Mouse (Mus musculus) myocyte (in vitro differentiated cells): Measurements from ENCODE around the gene Tnfaip2. TPM values are rescaled to one million over a fixed set of nuclear protein-coding genes. Genes with fewer than 3 reads are reported as not detected.

ENCODE experiments used
- H3K27me3 ChIP-seq: one replicate; pipeline ENCODE4 v1.6.1; 2011; ENCODE audit not compliant: control insufficient read depth, insufficient read depth, insufficient read length
- H3K36me3 ChIP-seq: one replicate; pipeline ENCODE4 v1.6.1; 2011; ENCODE audit not compliant: control insufficient read depth, insufficient read depth
- H3K4me2 ChIP-seq: one replicate; pipeline ENCODE4 v1.6.1; 2011; ENCODE audit warnings: low read depth, control low read depth
- H3K4me3 ChIP-seq: one replicate; pipeline ENCODE4 v1.5.1; 2011; ENCODE audit warnings: mild to moderate bottlenecking, control low read depth, moderate library complexity
- H3K79me2 ChIP-seq: one replicate; pipeline ENCODE4 v1.6.1; 2011; ENCODE audit not compliant: control insufficient read depth, insufficient read depth
- H3ac ChIP-seq: one replicate; pipeline ENCODE4 v1.6.1; 2011; ENCODE audit not compliant: control insufficient read depth, insufficient read length
- CEBPB ChIP-seq: IDR thresholded peaks from 2 replicates; pipeline ENCODE4 v1.6.1; 2011; ENCODE audit warnings: mild to moderate bottlenecking, moderate library complexity; ENCODE audit not compliant: poor library complexity, insufficient read depth, severe bottlenecking
- E2F4 ChIP-seq: IDR thresholded peaks from one replicate; pipeline ENCODE4 v1.6.1; 2011; ENCODE audit warnings: mild to moderate bottlenecking, control low read depth, moderate library complexity; ENCODE audit not compliant: insufficient read depth
- MAX ChIP-seq: IDR thresholded peaks from one replicate; pipeline ENCODE4 v1.6.1; 2011; ENCODE audit warnings: low read depth, mild to moderate bottlenecking, control low read depth
- MYOD1 ChIP-seq, 3 experiments: IDR thresholded peaks; one replicate each; pipeline ENCODE4 v1.6.1; 2011; ENCODE audit warnings: control low read depth in 2 of 3, low read depth in 2 of 3, mild to moderate bottlenecking in 2 of 3, moderate library complexity in 1 of 3; ENCODE audit not compliant: insufficient read length in 2 of 3, control insufficient read depth in 1 of 3
- MYOG ChIP-seq, 3 experiments: IDR thresholded peaks; one replicate each; pipeline ENCODE4 v1.6.1; 2011; ENCODE audit warnings: control low read depth in 2 of 3, low read depth in 2 of 3, mild to moderate bottlenecking in 2 of 3; ENCODE audit not compliant: insufficient read length in 2 of 3, control insufficient read depth in 1 of 3, insufficient read depth in 1 of 3
- POLR2A ChIP-seq: IDR thresholded peaks from one replicate; pipeline ENCODE4 v1.6.1; 2011; ENCODE audit warnings: low read depth, mild to moderate bottlenecking, control low read depth, moderate library complexity; ENCODE audit not compliant: insufficient read length
- POLR2AphosphoS2 ChIP-seq: IDR thresholded peaks from one replicate; pipeline ENCODE4 v1.6.1; 2011; ENCODE audit warnings: low read depth, control low read depth; ENCODE audit not compliant: insufficient read length
- REST ChIP-seq: IDR thresholded peaks from one replicate; pipeline ENCODE4 v1.6.1; 2011; ENCODE audit warnings: mild to moderate bottlenecking, control low read depth, moderate library complexity; ENCODE audit not compliant: insufficient read depth, insufficient read length
- SRF ChIP-seq: IDR thresholded peaks from one replicate; pipeline ENCODE4 v1.6.1; 2011; ENCODE audit warnings: low read depth; ENCODE audit not compliant: control insufficient read depth, insufficient read length
- TCF12 ChIP-seq: IDR thresholded peaks from one replicate; pipeline ENCODE4 v1.6.1; 2011; ENCODE audit warnings: mild to moderate bottlenecking, control low read depth; ENCODE audit not compliant: poor library complexity, insufficient read depth, severe bottlenecking
- TCF3 ChIP-seq: IDR thresholded peaks from one replicate; pipeline ENCODE4 v1.6.1; 2011; ENCODE audit warnings: low read depth, control low read depth; ENCODE audit not compliant: insufficient read length
- USF1 ChIP-seq: IDR thresholded peaks from one replicate; pipeline ENCODE4 v1.6.1; 2011; ENCODE audit warnings: low read depth, mild to moderate bottlenecking, control low read depth, moderate library complexity
- polyA plus RNA-seq: library from polyadenylated mRNA; unstranded; fragments of >200 nt; fragmentation: generic; extraction: Trizol; gene quantifications from one replicate; pipeline ENCODE4 v1.2.1, GENCODE M21; 2012; ENCODE audit warnings: missing spikeins

The Tnfaip2 gene
- polyA plus RNA-seq, 1 experiment, result 169 TPM

DNA sequence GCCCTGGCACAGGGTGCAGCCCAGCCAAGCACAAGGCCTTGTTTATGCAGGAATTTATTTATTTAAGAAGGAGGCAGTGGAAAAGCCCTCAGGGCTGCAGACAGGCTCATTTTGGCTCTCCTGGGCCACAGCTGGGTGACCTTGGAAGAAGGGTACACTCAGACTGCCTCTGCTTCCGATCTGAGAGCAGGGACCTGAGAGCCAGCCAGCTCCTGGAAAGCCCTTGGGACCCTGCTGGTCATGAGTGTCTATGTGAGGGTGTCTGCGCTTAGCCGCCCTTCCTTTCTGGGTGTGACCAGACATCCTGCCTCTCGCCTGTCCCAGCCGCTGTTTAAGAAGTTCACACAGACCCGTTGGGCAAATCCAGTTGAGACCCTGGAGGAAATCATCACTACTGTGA lies 8.1 kb downstream of the Tnfaip2 start:
- Histone ChIP-seq H3K27me3 (no peaks in the 10 kb centered on the region), H3K36me3 (peaks cover 53% of the 10 kb centered on the region), H3ac (no peak overlapping the region), H3K4me2 (peak overlapping the region; percentile 84), H3K4me3 (no peak overlapping the region), H3K79me2 (peaks cover 22% of the 10 kb centered on the region)
- no peak for TF ChIP-seq CEBPB
- no peak for TF ChIP-seq E2F4
- no peak for TF ChIP-seq TCF3
- no peak for TF ChIP-seq TCF12
- TF ChIP-seq MYOG (IDR thresholded peaks at IDR 0.05; ENCODE audit: control insufficient read depth in 1 of 3, insufficient read depth in 1 of 3, insufficient read length in 2 of 3, low read depth in 2 of 3), result no peak
- no peak for TF ChIP-seq POLR2A
- TF ChIP-seq USF1, result no peak
- no peak for TF ChIP-seq POLR2AphosphoS2
- TF ChIP-seq REST, result no peak
- TF ChIP-seq SRF, result no peak
- TF ChIP-seq MAX, result no peak
- no peak for TF ChIP-seq MYOD1 (IDR thresholded peaks at IDR 0.05; ENCODE audit: control insufficient read depth in 1 of 3, insufficient read length in 2 of 3, low read depth in 2 of 3)

DNA sequence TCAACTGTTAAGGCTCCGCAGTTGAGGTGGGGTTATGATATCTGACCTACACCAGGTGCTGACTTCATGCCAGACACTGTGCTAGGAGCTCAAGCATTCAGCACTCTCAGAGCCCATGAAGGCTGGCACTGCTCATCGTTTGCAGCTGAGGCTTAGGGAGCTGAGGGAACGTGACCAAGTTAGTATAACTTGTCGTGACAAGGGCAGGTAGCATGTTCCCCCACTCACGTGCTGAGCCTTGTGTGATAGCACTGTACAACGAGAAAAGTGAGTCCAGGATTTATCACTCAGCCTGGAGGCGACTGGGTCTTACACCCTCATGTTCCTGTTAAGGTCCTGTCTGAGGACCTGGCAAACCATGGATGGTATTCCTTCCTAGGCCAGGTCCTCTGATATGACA lies 9.3 kb downstream of the Tnfaip2 start:
- no peak overlapping the region for H3ac ChIP-seq
- H3K36me3 ChIP-seq, result peaks cover 53% of the 10 kb centered on the region
- H3K27me3 ChIP-seq, result no peaks in the 10 kb centered on the region
- H3K4me2 ChIP-seq, result no peak overlapping the region
- peaks cover 13% of the 10 kb centered on the region for H3K79me2 ChIP-seq
- TF ChIP-seq E2F4 (no peak), TCF12 (no peak), MYOG (IDR thresholded peaks at IDR 0.05; ENCODE audit: control insufficient read depth in 1 of 3, insufficient read depth in 1 of 3, insufficient read length in 2 of 3, low read depth in 2 of 3) (no peak), REST (no peak), SRF (no peak), MYOD1 (IDR thresholded peaks at IDR 0.05; ENCODE audit: control insufficient read depth in 1 of 3, insufficient read length in 2 of 3, low read depth in 2 of 3) (no peak), TCF3 (no peak)
- no peak overlapping the region for H3K4me3 ChIP-seq

DNA sequence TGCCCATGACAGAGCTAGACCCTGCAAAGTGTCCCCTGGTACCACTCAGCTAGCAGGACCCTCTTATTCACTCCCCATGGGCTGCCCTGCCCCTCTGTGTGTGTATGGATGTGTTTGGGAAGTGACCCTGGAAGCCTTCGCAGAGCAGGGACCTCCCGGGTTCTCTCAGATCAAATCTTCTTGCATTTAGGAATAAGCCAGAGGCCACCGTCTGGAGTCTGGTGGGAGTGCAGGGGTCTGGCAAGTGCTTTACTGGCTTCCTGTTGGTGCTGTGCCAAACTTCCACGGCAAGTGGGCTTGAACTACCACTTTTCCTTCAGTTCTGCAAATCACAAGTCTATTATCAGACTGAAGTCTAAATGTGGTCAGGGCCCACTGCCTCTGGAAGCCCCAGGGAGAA lies 11.8 kb downstream of the Tnfaip2 start:
- no peak overlapping the region for H3K4me3 ChIP-seq
- H3K36me3 ChIP-seq, result peaks cover 37% of the 10 kb centered on the region
- no peaks in the 10 kb centered on the region for H3K27me3 ChIP-seq
- no peaks in the 10 kb centered on the region for H3K79me2 ChIP-seq
- peak overlapping the region; percentile 64 for H3K4me2 ChIP-seq
- no peak for TF ChIP-seq CEBPB
- TF ChIP-seq E2F4, result no peak
- TF ChIP-seq POLR2AphosphoS2, result no peak
- no peak for TF ChIP-seq MYOD1 (IDR thresholded peaks at IDR 0.05; ENCODE audit: control insufficient read depth in 1 of 3, insufficient read length in 2 of 3, low read depth in 2 of 3)
- no peak for TF ChIP-seq POLR2A
- no peak for TF ChIP-seq MAX
- no peak for TF ChIP-seq SRF
- TF ChIP-seq REST, result no peak
- no peak for TF ChIP-seq USF1
- TF ChIP-seq TCF3, result no peak
- no peak for TF ChIP-seq MYOG (IDR thresholded peaks at IDR 0.05; ENCODE audit: control insufficient read depth in 1 of 3, insufficient read depth in 1 of 3, insufficient read length in 2 of 3, low read depth in 2 of 3)
- no peak for TF ChIP-seq TCF12
- no peak overlapping the region for H3ac ChIP-seq

DNA sequence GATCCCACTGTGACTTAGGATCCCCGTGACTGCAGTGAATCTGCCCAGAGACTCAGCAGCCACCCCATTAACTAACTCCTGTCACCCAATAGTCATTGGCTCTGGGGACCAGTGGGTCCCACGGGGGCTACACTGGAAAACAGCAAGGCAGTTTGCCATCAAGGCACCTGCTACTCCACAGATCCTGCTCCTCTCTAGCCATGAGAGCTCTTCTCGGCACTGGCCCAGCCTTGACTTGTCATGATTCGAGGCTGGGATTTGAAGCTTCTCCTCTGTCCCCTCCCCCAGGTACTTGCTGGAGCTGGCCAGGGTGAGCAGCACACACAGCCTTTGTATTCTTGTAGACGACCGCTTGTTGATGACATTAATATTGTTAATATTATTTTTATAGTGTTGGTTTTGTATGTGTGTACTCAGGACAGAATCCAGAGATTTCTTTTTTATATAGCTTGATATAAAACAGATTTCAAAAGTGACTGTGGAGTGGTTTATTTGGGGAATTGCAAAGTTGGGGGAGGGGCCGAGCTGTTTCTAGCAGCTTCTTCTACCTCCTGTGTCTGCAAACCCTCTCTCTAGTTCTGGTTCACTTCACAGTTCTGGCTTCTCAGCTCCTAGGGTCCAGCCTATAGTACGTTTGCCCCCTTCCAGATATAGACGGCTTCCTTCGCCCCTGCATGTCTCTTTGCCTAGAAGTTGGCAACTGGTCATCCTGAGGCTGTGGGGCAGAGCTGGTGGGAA lies 12.4 kb downstream of the Tnfaip2 start:
- TF ChIP-seq POLR2AphosphoS2 (peak; percentile 62), MYOG (IDR thresholded peaks at IDR 0.05; ENCODE audit: control insufficient read depth in 1 of 3, insufficient read depth in 1 of 3, insufficient read length in 2 of 3, low read depth in 2 of 3) (no peak), E2F4 (no peak)
- Histone ChIP-seq H3K27me3 (no peaks in the 10 kb centered on the region), H3K36me3 (peaks cover 37% of the 10 kb centered on the region)

GRCm38 (mm10) chr12:111455311-111455846 lies 13.1 kb downstream of the Tnfaip2 start:
- TF ChIP-seq MAX (no peak), TCF3 (no peak), USF1 (peak; percentile 29), MYOG (IDR thresholded peaks at IDR 0.05; ENCODE audit: control insufficient read depth in 1 of 3, insufficient read depth in 1 of 3, insufficient read length in 2 of 3, low read depth in 2 of 3) (peak; percentile 75 to 90 (median 86)), POLR2A (peak; percentile 43), CEBPB (no peak), SRF (peak; percentile 55), REST (no peak), E2F4 (no peak), TCF12 (no peak), MYOD1 (IDR thresholded peaks at IDR 0.05; ENCODE audit: control insufficient read depth in 1 of 3, insufficient read length in 2 of 3, low read depth in 2 of 3) (peak in 2 of 3 experiments; percentile 66 to 67), POLR2AphosphoS2 (peak; percentile 93)
- no peak overlapping the region for H3ac ChIP-seq
- no peaks in the 10 kb centered on the region for H3K27me3 ChIP-seq
- peak overlapping the region; percentile 64 for H3K4me2 ChIP-seq
- peaks cover 32% of the 10 kb centered on the region for H3K36me3 ChIP-seq
- no peaks in the 10 kb centered on the region for H3K79me2 ChIP-seq
- H3K4me3 ChIP-seq, result no peak overlapping the region

More for the DNA sequence above, 12.4 kb downstream of the Tnfaip2 start:
- Histone ChIP-seq H3K4me3 (no peak overlapping the region), H3K79me2 (no peaks in the 10 kb centered on the region), H3ac (no peak overlapping the region), H3K4me2 (peak overlapping the region; percentile 64)
